Mouse (Mus musculus) heart, embryonic 11.5 days (tissue): ENCODE results near the gene Lsm2. TPM values are rescaled to one million over a fixed set of nuclear protein-coding genes. Genes with fewer than 3 reads are reported as not detected.

Source experiments
- ATAC-seq: fragments of 200-750 bp; cut with Nextera tagmentation; replicated peaks from 2 replicates; pipeline ENCODE4 v1.8.0; 2017; ENCODE audit warnings: moderate library complexity; ENCODE audit not compliant: insufficient number of reproducible peaks, low FRiP score, low TSS enrichment
- H3K27ac ChIP-seq: fragments of 300-500 bp; sonication (generic); 2 replicates; pipeline ENCODE4 v1.5.1; 2014; ENCODE audit warnings: mild to moderate bottlenecking, low read depth, low read length
- H3K27me3 ChIP-seq: fragments of 300-500 bp; sonication (generic); 2 replicates; pipeline ENCODE4 v1.6.1; 2014; ENCODE audit warnings: mild to moderate bottlenecking, low read length, mixed read lengths; ENCODE audit not compliant: control insufficient read depth, insufficient read depth
- H3K36me3 ChIP-seq: fragments of 300-500 bp; sonication (generic); 2 replicates; pipeline ENCODE4 v1.6.1; 2014; ENCODE audit warnings: mild to moderate bottlenecking, low read length, moderate library complexity, mixed read lengths; ENCODE audit not compliant: control insufficient read depth, insufficient read depth
- H3K4me1 ChIP-seq: fragments of 300-500 bp; sonication (generic); 2 replicates; pipeline ENCODE4 v1.6.1; 2014; ENCODE audit warnings: low read length; ENCODE audit not compliant: control insufficient read depth, insufficient read depth
- H3K4me2 ChIP-seq: fragments of 300-500 bp; sonication (generic); 2 replicates; pipeline ENCODE4 v1.6.1; 2014; ENCODE audit warnings: mild to moderate bottlenecking, moderate library complexity
- H3K4me3 ChIP-seq: fragments of 300-500 bp; sonication (generic); 2 replicates; pipeline ENCODE4 v1.5.1; 2014; ENCODE audit warnings: low read depth, low read length
- H3K9ac ChIP-seq: fragments of 300-500 bp; sonication (generic); 2 replicates; pipeline ENCODE4 v1.6.1; 2014; ENCODE audit warnings: mild to moderate bottlenecking, low read depth, low read length, moderate library complexity
- H3K9me3 ChIP-seq: fragments of 300-500 bp; sonication (generic); replicated peaks from 2 replicates; pipeline ENCODE4 v1.6.1; 2016; ENCODE audit warnings: low read length; ENCODE audit not compliant: control insufficient read depth
- WGBS: fragments of 180-500 bp; shearing (Covaris S2); extraction: QIAGEN DNeasy Blood & Tissue Kit; methylation state at CpG from one replicate; pipeline ENCODE4 v1.1.7; 2014; ENCODE audit not compliant: insufficient replicate concordance; 5-methylcytosine and 5-hydroxymethylcytosine counted together
- polyA plus RNA-seq: library from polyadenylated mRNA; unstranded; fragments of >200 nt; fragmentation: Nextera tagmentation; extraction: Ambion mirVana; gene quantifications from 2 replicates; pipeline ENCODE4 v1.2.1, GENCODE M21; 2014

Lsm2 gene
- polyA plus RNA-seq, 1 experiment from 2014 or later: 169 TPM

- H3K4me2 ChIP-seq: no peak overlapping the region
- no peak for ATAC-seq
- H3K36me3 ChIP-seq: no peaks in the 10 kb centered on the region
- H3K9ac ChIP-seq: peak overlapping the region; percentile 49; the same call in 1 of the 2 replicates
- H3K4me1 ChIP-seq: peaks cover 36% of the 10 kb centered on the region
- no peak overlapping the region for H3K4me3 ChIP-seq
- H3K27ac ChIP-seq: no peak overlapping the region
- no peaks in the 10 kb centered on the region for H3K27me3 ChIP-seq
- WGBS: 67% methylated on average over 13 of the region's 13 CpGs
- no peaks in the 10 kb centered on the region for H3K9me3 ChIP-seq
These were observed 42.6 kb downstream of the Lsm2 start for GRCm38 (mm10) chr17:35024261-35024660.

GRCm38 (mm10) chr17:35024691-35025488 lies 43.2 kb downstream of the Lsm2 start:
- Histone ChIP-seq H3K4me1 (peaks cover 36% of the 10 kb centered on the region), H3K9ac (0 out of 2 replicates have a peak overlapping the region, but pooled peaks have one; percentile 49), H3K4me3 (no peak overlapping the region), H3K4me2 (no peak overlapping the region), H3K27ac (no peak overlapping the region), H3K9me3 (no peaks in the 10 kb centered on the region), H3K27me3 (no peaks in the 10 kb centered on the region), H3K36me3 (no peaks in the 10 kb centered on the region)
- 58% methylated on average over 7 of the region's 10 CpGs for WGBS
- ATAC-seq: no peak

GRCm38 (mm10) chr17:35026206-35026605 lies 44.5 kb downstream of the Lsm2 start:
- H3K9ac ChIP-seq: no peak overlapping the region
- no peak for ATAC-seq
- H3K27ac ChIP-seq: no peak overlapping the region
- H3K4me1 ChIP-seq: peaks cover 36% of the 10 kb centered on the region
- H3K9me3 ChIP-seq: no peaks in the 10 kb centered on the region
- no peaks in the 10 kb centered on the region for H3K36me3 ChIP-seq
- 81% methylated on average over 5 of the region's 5 CpGs for WGBS
- no peak overlapping the region for H3K4me3 ChIP-seq
- no peak overlapping the region for H3K4me2 ChIP-seq
- H3K27me3 ChIP-seq: no peaks in the 10 kb centered on the region

DNA sequence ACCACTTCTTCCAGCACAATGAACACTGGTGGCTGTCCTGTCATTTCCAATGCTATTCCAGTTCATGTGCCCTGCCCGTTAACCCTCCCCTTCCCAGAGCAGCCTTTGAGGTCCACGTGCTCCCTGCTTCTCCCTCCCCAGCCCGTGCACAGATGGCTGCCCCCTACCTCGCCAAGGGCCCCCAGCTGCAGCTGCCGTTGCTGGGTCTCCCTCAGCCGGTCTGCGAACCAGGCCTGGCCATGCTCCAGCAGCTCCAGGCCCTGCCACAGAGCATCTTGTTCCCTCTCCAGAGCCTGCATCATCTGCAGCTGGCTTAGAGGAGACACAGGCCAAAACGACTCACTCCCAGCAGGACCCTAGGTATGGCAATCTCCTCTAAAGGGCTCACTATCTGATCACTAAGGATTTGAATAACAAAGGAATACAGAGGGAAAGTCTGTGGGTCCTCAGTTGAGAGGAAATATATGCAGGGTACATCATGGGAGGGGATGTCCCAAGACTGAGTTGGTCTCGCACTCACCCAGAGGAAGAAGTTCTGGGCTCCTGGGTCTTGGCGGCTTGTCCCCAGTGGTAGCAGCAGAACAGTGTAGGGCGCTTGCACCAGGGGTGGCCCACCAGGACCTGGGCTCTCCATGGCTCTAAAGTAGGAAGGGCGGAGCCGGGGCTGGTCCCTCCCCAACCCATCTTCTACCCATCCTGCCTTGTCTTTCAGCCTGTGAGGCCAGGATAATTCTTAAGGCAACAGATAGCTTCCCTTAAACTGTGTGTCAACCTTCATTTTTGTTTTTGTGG lies 45.8 kb downstream of the Lsm2 start, which contains the start of gene Sapcd1:
TSS of gene Sapcd1 (minus strand) at position 740 of the 792 bp plus-strand sequence.
- Histone ChIP-seq H3K27ac (peak within 1 kb of the TSS; percentile 41; the same call in 1 of the 2 replicates), H3K4me1 (peaks cover 26% of the 10 kb centered on the region)
- 34% methylated on average over 13 of the region's 13 CpGs for WGBS

GRCm38 (mm10) chr17:35028315-35028714 lies 46.7 kb downstream of the Lsm2 start:
- H3K27ac ChIP-seq: no peak overlapping the region
- H3K4me3 ChIP-seq: no peak overlapping the region
- no peak overlapping the region for H3K4me2 ChIP-seq
- no peaks in the 10 kb centered on the region for H3K27me3 ChIP-seq
- 78% methylated on average over 2 of the region's 2 CpGs for WGBS
- no peak for ATAC-seq
- H3K4me1 ChIP-seq: peaks cover 26% of the 10 kb centered on the region
- H3K9me3 ChIP-seq: no peaks in the 10 kb centered on the region
- no peaks in the 10 kb centered on the region for H3K36me3 ChIP-seq
- no peak overlapping the region for H3K9ac ChIP-seq

More for the DNA sequence above, 45.8 kb downstream of the Lsm2 start, which contains the start of gene Sapcd1:
- no peak within 1 kb of the TSS for H3K4me3 ChIP-seq
- no peaks in the 10 kb centered on the region for H3K27me3 ChIP-seq
- no peak for ATAC-seq
- H3K9me3 ChIP-seq: no peaks in the 10 kb centered on the region
- H3K36me3 ChIP-seq: no peaks in the 10 kb centered on the region
- peak within 1 kb of the TSS; percentile 42 for H3K4me2 ChIP-seq
- H3K9ac ChIP-seq: peak within 1 kb of the TSS; percentile 22; the same call in 1 of the 2 replicates

- no peak for ATAC-seq
- 37% methylated on average over 19 of the region's 19 CpGs for WGBS
- 0 out of 2 replicates have a peak overlapping the region, but pooled peaks have one; percentile 1 for H3K4me3 ChIP-seq
- peak overlapping the region; percentile 14; the same call in 1 of the 2 replicates for H3K4me2 ChIP-seq
- peaks cover 15% of the 10 kb centered on the region for H3K4me1 ChIP-seq
- H3K9ac ChIP-seq: 0 out of 2 replicates have a peak overlapping the region, but pooled peaks have one; percentile 34
- no peaks in the 10 kb centered on the region for H3K36me3 ChIP-seq
- no peak overlapping the region for H3K27ac ChIP-seq
- no peaks in the 10 kb centered on the region for H3K27me3 ChIP-seq
- H3K9me3 ChIP-seq: no peaks in the 10 kb centered on the region
These were observed 48.2 kb downstream of the Lsm2 start for GRCm38 (mm10) chr17:35029691-35030532.

DNA sequence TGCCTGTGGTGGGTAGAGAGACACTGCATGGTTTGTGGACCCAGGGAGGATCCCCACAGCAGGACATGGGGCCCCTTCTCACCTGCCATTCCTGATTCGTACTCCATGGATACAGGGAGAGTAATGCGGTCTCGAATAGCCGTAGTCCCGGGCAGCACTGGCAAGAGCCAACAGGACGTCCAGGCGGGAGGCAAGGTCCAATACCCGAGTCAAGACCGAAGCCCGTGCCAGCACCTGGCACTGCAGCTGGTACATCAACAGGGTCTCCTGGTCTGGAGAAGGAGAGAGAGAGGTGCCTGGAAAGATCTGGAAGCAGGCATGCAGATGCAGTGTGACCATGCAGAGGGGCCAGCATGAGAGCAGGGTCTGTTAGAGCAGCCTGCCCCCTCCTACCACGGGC lies 49.6 kb downstream of the Lsm2 start:
- Histone ChIP-seq H3K4me1 (peaks cover 13% of the 10 kb centered on the region), H3K9me3 (no peaks in the 10 kb centered on the region), H3K36me3 (no peaks in the 10 kb centered on the region), H3K27ac (no peak overlapping the region), H3K9ac (0 out of 2 replicates have a peak overlapping the region, but pooled peaks have one; percentile 34), H3K4me3 (no peak overlapping the region), H3K4me2 (no peak overlapping the region), H3K27me3 (no peaks in the 10 kb centered on the region)
- 83% methylated on average over 11 of the region's 11 CpGs for WGBS
- ATAC-seq: no peak

DNA sequence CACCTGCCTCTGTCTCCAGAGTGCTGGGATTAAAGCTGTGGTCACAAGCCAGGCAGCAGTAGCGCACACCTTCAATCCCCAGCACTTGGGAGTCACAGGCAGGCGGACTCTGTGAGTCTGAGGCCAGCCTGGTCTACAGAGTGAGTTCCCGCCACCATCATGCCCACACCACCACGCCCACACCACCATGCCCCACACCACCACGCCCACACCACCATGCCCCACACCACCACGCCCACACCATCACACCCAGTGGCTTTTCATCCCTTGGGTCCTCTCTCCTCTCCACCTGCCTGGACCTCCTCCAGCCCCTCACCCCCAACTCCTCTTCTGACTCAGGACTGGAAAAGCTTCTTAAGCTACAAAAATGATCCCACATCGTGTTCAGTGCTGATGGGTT lies 50.2 kb downstream of the Lsm2 start:
- Histone ChIP-seq H3K4me1 (peaks cover 13% of the 10 kb centered on the region), H3K4me3 (no peak overlapping the region), H3K9ac (0 out of 2 replicates have a peak overlapping the region, but pooled peaks have one; percentile 34), H3K9me3 (no peaks in the 10 kb centered on the region), H3K36me3 (no peaks in the 10 kb centered on the region), H3K27me3 (no peaks in the 10 kb centered on the region), H3K27ac (no peak overlapping the region), H3K4me2 (no peak overlapping the region)
- no peak for ATAC-seq
- 76% methylated on average over 7 of the region's 7 CpGs for WGBS
